Mouse (Mus musculus): ENCODE data around the gene Efcab11.

DNA sequence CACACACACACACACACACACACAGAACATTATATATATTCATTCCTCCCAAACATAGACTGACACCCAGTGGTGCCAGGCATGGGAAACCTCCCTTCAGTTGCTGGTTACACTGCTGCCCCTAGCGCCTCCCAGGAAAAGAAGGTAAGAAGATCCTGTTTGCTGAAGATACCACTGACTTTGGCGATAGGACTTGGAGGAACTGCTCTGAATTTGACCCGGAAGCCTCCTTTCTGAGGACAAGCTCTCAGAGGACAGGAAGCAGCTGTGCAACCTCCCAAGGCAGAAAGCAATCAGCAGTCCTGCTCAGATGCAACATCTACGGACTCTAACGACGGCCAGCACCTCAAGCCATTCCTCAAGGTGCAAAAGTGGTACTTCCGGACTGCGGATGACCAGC, 142.6 kb downstream of the Efcab11 start:
- no peak for TF ChIP-seq FLI1 (IDR thresholded peaks at IDR 0.05; ENCODE audit: low read length)
- no peak for TF ChIP-seq GATA1 (IDR thresholded peaks at IDR 0.05; ENCODE audit: borderline replicate concordance, low read length)

All from megakaryocyte, embryonic 14.5 days (primary cell).